Mouse (Mus musculus) thymus, adult 2 months (tissue): ENCODE results near the gene Mrpl21. TPM values are rescaled to one million over a fixed set of nuclear protein-coding genes. Genes with fewer than 3 reads are reported as not detected.
A peak's percentile ranks its signal among the peaks of the same experiment; 100 is the strongest.

Experiments
- DNase-seq: peaks from one replicate; pipeline ENCODE4 v3.0.0; 2021
- H3K27ac ChIP-seq: fragments of 200-500 bp; 2 replicates; pipeline ENCODE4 v1.5.1; 2012; ENCODE audit warnings: low read length, control low read depth; ENCODE audit not compliant: control insufficient read depth, insufficient read depth
- H3K27me3 ChIP-seq: fragments of 200-500 bp; 2 replicates; pipeline ENCODE4 v1.6.1; 2012; ENCODE audit warnings: mild to moderate bottlenecking, low read length, moderate library complexity, mixed read lengths; ENCODE audit not compliant: control insufficient read depth, insufficient read depth
- H3K36me3 ChIP-seq: fragments of 200-500 bp; 2 replicates; pipeline ENCODE4 v1.6.1; 2012; ENCODE audit warnings: mild to moderate bottlenecking, low read length, moderate library complexity; ENCODE audit not compliant: control insufficient read depth, insufficient read depth
- H3K4me1 ChIP-seq: fragments of 200-500 bp; replicated peaks from 2 replicates; pipeline ENCODE4 v1.6.1; 2012; ENCODE audit warnings: low read length; ENCODE audit not compliant: control insufficient read depth, insufficient read depth
- H3K4me3 ChIP-seq: fragments of 200-500 bp; 2 replicates; pipeline ENCODE4 v1.5.1; 2012; ENCODE audit warnings: mild to moderate bottlenecking, low read length, control low read depth, moderate library complexity; ENCODE audit not compliant: control insufficient read depth, insufficient read depth
- CTCF ChIP-seq: fragments of 200-500 bp; IDR thresholded peaks from 2 replicates; pipeline ENCODE4 v1.5.1; 2012; ENCODE audit warnings: mild to moderate bottlenecking, control low read depth, low read length, moderate library complexity, borderline replicate concordance; ENCODE audit not compliant: control insufficient read depth, poor library complexity, insufficient read depth; ENCODE audit errors: extremely low read depth
- POLR2A ChIP-seq: fragments of 200-500 bp; IDR thresholded peaks from 2 replicates; pipeline ENCODE4 v1.6.1; 2012; ENCODE audit warnings: mild to moderate bottlenecking, low read length, control low read depth, moderate library complexity; ENCODE audit not compliant: control insufficient read depth, poor library complexity, insufficient read depth; ENCODE audit errors: extremely low read depth
- WGBS: fragments of 180-500 bp; shearing (Covaris S2); methylation state at CpG from one replicate; pipeline ENCODE4 v1.1.7; 2018; 5-methylcytosine and 5-hydroxymethylcytosine counted together
- polyA plus RNA-seq: library from polyadenylated mRNA; depleted of rRNA; stranded (reverse); fragments of >200 nt; gene quantifications from 2 replicates; pipeline ENCODE4 v1.2.3, GENCODE M21; 2012

Mrpl21 gene
- polyA plus RNA-seq, 1 experiment, result 57.8 TPM

DNA sequence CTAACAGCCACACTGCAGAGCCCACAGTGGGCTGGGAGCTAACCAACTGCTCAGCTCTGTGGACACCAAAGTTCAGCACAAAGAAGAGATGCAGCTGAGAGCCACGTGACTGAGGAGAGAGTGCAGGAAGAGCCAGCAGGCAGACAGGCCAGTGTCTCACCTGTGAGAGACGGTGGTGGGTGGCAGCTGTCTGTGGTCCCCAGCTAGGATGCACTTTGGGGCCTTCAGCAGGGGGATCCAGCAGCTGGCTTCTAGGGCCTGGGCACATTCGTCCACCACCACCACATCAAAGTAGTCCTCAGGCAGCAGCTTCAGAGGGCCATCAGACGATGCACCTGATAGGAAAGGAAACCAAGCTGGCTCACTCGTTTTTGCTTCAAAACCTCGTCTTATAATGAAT, 11.3 kb upstream of the Mrpl21 start:
- peaks cover 44% of the 10 kb centered on the region for H3K36me3 ChIP-seq
- no peak for DNase-seq
- TF ChIP-seq CTCF (no peak), POLR2A (no peak)

DNA sequence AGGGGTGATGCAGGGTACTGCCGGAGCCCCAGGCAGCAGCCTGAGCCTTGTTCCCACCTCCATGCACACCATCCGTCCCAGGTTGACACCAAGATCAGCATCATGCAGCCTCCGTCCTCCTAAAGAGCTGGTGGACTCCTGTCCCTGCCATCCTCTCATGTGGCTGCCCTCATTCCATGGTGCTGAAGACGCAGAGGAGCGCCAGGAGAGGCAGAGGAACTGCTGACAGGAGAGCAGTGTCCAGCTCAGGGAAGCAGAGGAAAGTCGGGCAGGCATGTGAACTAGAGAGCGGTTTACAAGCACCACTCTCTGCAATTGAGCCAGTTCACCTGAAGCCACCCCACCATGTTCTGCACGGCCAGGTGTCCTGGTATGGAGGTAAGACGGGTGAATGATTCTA, 9.4 kb upstream of the Mrpl21 start:
- no peak overlapping the region for H3K4me3 ChIP-seq
- H3K4me1 ChIP-seq, result no peaks in the 10 kb centered on the region
- 97% methylated on average over 9 of the region's 9 CpGs for WGBS
- no peaks in the 10 kb centered on the region for H3K27me3 ChIP-seq
- TF ChIP-seq CTCF, result no peak
- TF ChIP-seq POLR2A, result no peak
- H3K27ac ChIP-seq, result no peak overlapping the region
- no peak for DNase-seq
- peaks cover 32% of the 10 kb centered on the region for H3K36me3 ChIP-seq

More for the DNA sequence above, 11.3 kb upstream of the Mrpl21 start:
- 44% methylated on average over 6 of the region's 6 CpGs for WGBS
- Histone ChIP-seq H3K27ac (no peak overlapping the region), H3K4me3 (no peak overlapping the region), H3K27me3 (no peaks in the 10 kb centered on the region), H3K4me1 (no peaks in the 10 kb centered on the region)

DNA sequence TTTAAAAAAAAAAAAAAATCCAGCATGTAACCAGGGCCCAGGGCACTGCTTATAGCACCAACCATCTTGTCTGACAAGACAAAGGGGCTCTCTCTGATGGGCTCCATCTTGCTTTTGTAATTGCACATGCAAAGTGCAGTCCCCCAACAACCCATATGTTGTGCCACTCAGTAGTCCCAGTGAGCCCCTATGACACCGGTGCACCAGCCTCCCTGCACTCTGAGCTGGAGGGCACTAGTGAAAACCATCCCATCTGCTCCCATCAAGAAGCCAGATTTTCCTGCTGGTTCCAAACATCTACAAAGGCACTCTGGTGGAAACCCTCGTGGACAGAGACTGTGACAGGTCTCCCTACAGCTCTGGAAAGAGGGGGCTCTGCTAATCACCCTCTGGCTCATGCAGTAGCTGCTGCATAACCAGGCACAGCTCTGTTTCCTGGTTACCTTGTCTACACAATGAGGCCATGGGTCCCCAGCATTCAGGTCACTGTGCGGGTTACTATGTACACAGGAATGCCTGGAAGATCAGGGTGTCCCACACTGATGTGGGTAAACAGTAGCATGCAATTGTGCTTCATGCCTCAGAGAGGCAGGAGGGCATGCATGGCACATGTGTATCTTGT, 6.8 kb upstream of the Mrpl21 start:
- Histone ChIP-seq H3K4me1 (no peaks in the 10 kb centered on the region), H3K4me3 (no peak overlapping the region), H3K36me3 (peaks cover 30% of the 10 kb centered on the region), H3K27ac (no peak overlapping the region), H3K27me3 (no peaks in the 10 kb centered on the region)
- no peak for TF ChIP-seq CTCF
- no peak for TF ChIP-seq POLR2A
- WGBS, result 95% methylated on average over 3 of the region's 3 CpGs
- DNase-seq, result no peak

DNA sequence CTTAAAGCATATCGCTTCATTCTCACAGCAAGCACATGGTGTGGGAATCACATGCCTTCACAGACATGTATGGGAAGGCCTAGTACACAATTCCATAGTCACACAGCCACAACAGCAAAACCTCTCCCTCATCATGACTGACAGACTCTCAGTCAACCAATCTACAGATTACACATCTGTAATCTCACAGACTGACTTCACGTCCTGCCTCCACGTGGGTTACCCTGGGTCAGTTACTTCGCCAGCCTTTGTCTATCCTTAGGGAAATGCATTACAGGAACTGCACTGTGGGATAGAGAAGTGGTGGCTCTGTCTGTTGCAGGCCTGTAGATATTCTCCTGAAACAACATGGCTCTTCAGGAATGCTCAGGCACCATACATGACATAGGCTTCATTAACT, 815 bp upstream of the Mrpl21 start:
- no peak for DNase-seq

DNA sequence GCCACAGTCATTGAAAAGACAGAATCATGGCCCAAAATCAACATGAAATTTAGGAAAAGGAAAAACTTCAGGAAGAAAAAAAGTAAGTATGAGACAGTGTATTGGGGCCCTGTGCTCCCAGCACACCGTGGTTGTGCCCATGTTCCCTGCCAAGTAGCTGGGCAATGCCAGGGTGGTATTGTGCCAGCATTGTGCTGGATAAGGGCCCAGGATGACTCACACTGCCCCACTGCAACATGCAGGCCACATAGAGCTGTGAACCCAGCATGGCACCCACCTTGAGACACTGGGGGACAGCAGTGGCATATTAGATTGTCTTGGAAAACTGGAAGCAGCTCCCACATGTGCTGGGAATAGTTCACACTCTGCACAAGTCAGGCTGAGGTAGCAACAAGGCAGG, 6.3 kb downstream of the Mrpl21 start:
- WGBS, result 92% methylated on average over 1 of the region's 1 CpGs
- no peak overlapping the region for H3K4me3 ChIP-seq
- H3K36me3 ChIP-seq, result peaks cover 18% of the 10 kb centered on the region
- TF ChIP-seq POLR2A (no peak), CTCF (no peak)
- no peaks in the 10 kb centered on the region for H3K27me3 ChIP-seq
- no peak for DNase-seq
- no peaks in the 10 kb centered on the region for H3K4me1 ChIP-seq
- no peak overlapping the region for H3K27ac ChIP-seq

More for the DNA sequence above, 815 bp upstream of the Mrpl21 start:
- Histone ChIP-seq H3K27me3 (no peaks in the 10 kb centered on the region), H3K4me3 (no peak overlapping the region), H3K27ac (no peak overlapping the region), H3K4me1 (peaks cover 15% of the 10 kb centered on the region), H3K36me3 (0 out of 2 replicates have a peak, but pooled peaks cover 4% of the 10 kb centered on the region)
- WGBS, result 83% methylated on average over 4 of the region's 4 CpGs
- TF ChIP-seq CTCF (no peak), POLR2A (no peak)

DNA sequence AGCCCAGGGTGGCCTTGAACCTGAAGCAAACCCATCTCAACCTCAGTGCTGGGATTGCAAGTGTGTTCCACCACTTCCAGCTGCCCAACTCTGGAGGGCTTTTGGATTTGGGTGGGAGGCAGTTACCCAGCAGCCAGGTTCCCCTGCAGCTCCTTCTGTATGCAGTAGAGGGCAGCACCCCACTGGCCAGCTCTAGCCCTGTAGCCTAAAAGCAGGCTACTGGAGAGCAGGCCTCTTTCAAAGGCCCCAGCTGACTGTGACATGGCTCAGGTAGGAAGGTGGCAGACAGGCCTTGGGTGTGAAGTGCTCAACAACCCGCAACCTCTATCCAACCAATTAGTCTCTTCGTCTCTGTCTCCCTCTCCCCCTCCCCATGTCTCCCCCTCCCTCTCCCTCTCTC, 9.3 kb downstream of the Mrpl21 start:
- Histone ChIP-seq H3K27me3 (no peaks in the 10 kb centered on the region), H3K4me1 (no peaks in the 10 kb centered on the region), H3K4me3 (no peak overlapping the region), H3K27ac (no peak overlapping the region), H3K36me3 (peaks cover 18% of the 10 kb centered on the region)
- 91% methylated on average over 2 of the region's 2 CpGs for WGBS
- peak; percentile 64 for DNase-seq
- TF ChIP-seq CTCF (peak; percentile 76; the same call in 1 of the 2 replicates), POLR2A (no peak)

DNA sequence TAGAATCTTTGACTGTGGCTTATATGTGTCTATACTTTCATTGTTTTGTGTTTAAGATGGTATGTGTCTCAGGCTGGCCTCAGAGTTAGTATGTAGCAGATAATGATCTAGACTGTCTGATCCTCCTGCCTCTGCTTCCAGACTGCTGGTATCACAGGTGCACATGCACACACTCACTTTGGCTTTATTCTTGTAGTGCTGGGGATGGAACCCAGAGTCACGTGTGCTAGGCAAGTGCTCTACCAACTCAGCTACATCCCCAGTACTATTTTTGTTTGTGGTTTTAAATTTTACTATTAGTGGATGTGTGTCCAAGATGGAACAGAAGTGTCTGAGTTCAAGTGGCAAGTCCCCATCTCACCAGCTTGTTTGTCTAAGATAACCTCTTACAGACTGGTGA, 10.3 kb downstream of the Mrpl21 start:
- Histone ChIP-seq H3K36me3 (peaks cover 18% of the 10 kb centered on the region), H3K4me1 (no peaks in the 10 kb centered on the region), H3K27ac (no peak overlapping the region), H3K4me3 (no peak overlapping the region), H3K27me3 (no peaks in the 10 kb centered on the region)
- TF ChIP-seq CTCF, result no peak
- no peak for TF ChIP-seq POLR2A
- no peak for DNase-seq
- 26% methylated on average over 1 of the region's 1 CpGs for WGBS
